Mouse (Mus musculus) C2C12 (cell line): Measurements from ENCODE around the gene Kptn.

Source experiments
- CEBPB ChIP-seq: IDR thresholded peaks from one replicate; pipeline ENCODE4 v1.6.1; 2011; ENCODE audit warnings: low read depth, mild to moderate bottlenecking, control low read depth, moderate library complexity
- CTCF ChIP-seq: IDR thresholded peaks from one replicate; pipeline ENCODE4 v1.5.1; 2011; ENCODE audit not compliant: control insufficient read depth, insufficient read depth, insufficient read length
- FOSL1 ChIP-seq: IDR thresholded peaks from one replicate; pipeline ENCODE4 v1.8.0; 2011; ENCODE audit warnings: mild to moderate bottlenecking, low read length; ENCODE audit not compliant: poor library complexity, insufficient read depth, severe bottlenecking
- MAX ChIP-seq: IDR thresholded peaks from one replicate; pipeline ENCODE4 v1.6.1; 2011; ENCODE audit warnings: mild to moderate bottlenecking, control low read depth
- MYOD1 ChIP-seq: IDR thresholded peaks from one replicate; pipeline ENCODE4 v1.6.1; 2011; ENCODE audit warnings: low read depth; ENCODE audit not compliant: control insufficient read depth, insufficient read length
- MYOG ChIP-seq: IDR thresholded peaks from one replicate; pipeline ENCODE4 v1.6.1; 2011; ENCODE audit not compliant: control insufficient read depth, insufficient read length; ENCODE audit errors: extremely low read depth
- USF1 ChIP-seq: IDR thresholded peaks from one replicate; pipeline ENCODE4 v1.6.1; 2011; ENCODE audit warnings: low read depth, mild to moderate bottlenecking, control low read depth, moderate library complexity

- TF ChIP-seq CTCF (no peak), MAX (no peak), USF1 (no peak), MYOG (no peak), CEBPB (no peak), FOSL1 (no peak), MYOD1 (no peak)
These were observed 12.5 kb downstream of the Kptn start for GRCm38 (mm10) chr7:16132161-16132581.
